Mouse (Mus musculus): Measurements from ENCODE around the gene Optn.

Optn gene

GRCm38 (mm10) chr2:5027057-5027456 is 36.8 kb downstream of the Optn start:
- DNase-seq = no peak

- no peak for DNase-seq
These were observed 38.6 kb downstream of the Optn start for GRCm38 (mm10) chr2:5025162-5025733.

GRCm38 (mm10) chr2:5023699-5024399 is 40.0 kb downstream of the Optn start:
- DNase-seq = no peak

- no peak for DNase-seq
These were observed 40.6 kb downstream of the Optn start for GRCm38 (mm10) chr2:5023275-5023674.

GRCm38 (mm10) chr2:5019708-5020107 is 44.1 kb downstream of the Optn start:
- no peak for DNase-seq

GRCm38 (mm10) chr2:5016922-5017321 is 46.9 kb downstream of the Optn start:
- no peak for DNase-seq

GRCm38 (mm10) chr2:5015527-5015926 is 48.3 kb downstream of the Optn start:
- no peak for DNase-seq

GRCm38 (mm10) chr2:5014616-5015015 is 49.2 kb downstream of the Optn start:
- no peak for DNase-seq

- peak; percentile 96 for DNase-seq
These were observed 51.1 kb downstream of the Optn start, which contains the start of gene Mcm10 for GRCm38 (mm10) chr2:5012491-5013324. Mcm10 (minus strand) TSS chr2:5012791.

GRCm38 (mm10) chr2:5011898-5012490 is 51.9 kb downstream of the Optn start:
- DNase-seq = no peak

GRCm38 (mm10) chr2:5007107-5007506 is 56.7 kb downstream of the Optn start:
- no peak for DNase-seq

- no peak for DNase-seq
These were observed 62.6 kb downstream of the Optn start for GRCm38 (mm10) chr2:5001266-5001665.

- DNase-seq = peak; percentile 36
These were observed 64.9 kb downstream of the Optn start for GRCm38 (mm10) chr2:4998905-4999304.

- DNase-seq = peak; percentile 17
These were observed 67.4 kb downstream of the Optn start for GRCm38 (mm10) chr2:4996421-4996824.

- DNase-seq = no peak
These were observed 68.2 kb downstream of the Optn start for GRCm38 (mm10) chr2:4995646-4996045.

- no peak for DNase-seq
These were observed 69.4 kb downstream of the Optn start for GRCm38 (mm10) chr2:4994436-4994835.

GRCm38 (mm10) chr2:4993584-4993983 is 70.3 kb downstream of the Optn start:
- DNase-seq = no peak

- DNase-seq = no peak
These were observed 74.9 kb downstream of the Optn start for GRCm38 (mm10) chr2:4988826-4989424.

GRCm38 (mm10) chr2:4987388-4988180 is 76.3 kb downstream of the Optn start:
- no peak for DNase-seq

- no peak for DNase-seq
These were observed 77.1 kb downstream of the Optn start for GRCm38 (mm10) chr2:4986798-4987197.

- no peak for DNase-seq
These were observed 78.9 kb downstream of the Optn start for GRCm38 (mm10) chr2:4985000-4985399.

- no peak for DNase-seq
These were observed 79.9 kb downstream of the Optn start for GRCm38 (mm10) chr2:4983987-4984386.
